Mouse (Mus musculus) forebrain, embryonic 11.5 days (tissue): Measurements from ENCODE around the gene Cdca8. TPM values are rescaled to one million over a fixed set of nuclear protein-coding genes. Genes with fewer than 3 reads are reported as not detected.

Experiments
- ATAC-seq: fragments of 200-750 bp; cut with Nextera tagmentation; replicated peaks from 2 replicates; pipeline ENCODE4 v1.8.0; 2017; ENCODE audit warnings: moderate TSS enrichment; ENCODE audit not compliant: low FRiP score
- DNase-seq: peaks from one replicate; pipeline ENCODE4 v3.0.0-alpha.2; 2017; ENCODE audit warnings: low spot score
- H3K27ac ChIP-seq: fragments of 300-500 bp; sonication (generic); 2 replicates; pipeline ENCODE4 v1.5.1; 2014; ENCODE audit warnings: low read depth, low read length
- H3K27me3 ChIP-seq: fragments of 300-500 bp; sonication (generic); 2 replicates; pipeline ENCODE4 v1.6.1; 2014; ENCODE audit warnings: mild to moderate bottlenecking, low read length, mixed read lengths; ENCODE audit not compliant: control insufficient read depth, insufficient read depth
- H3K36me3 ChIP-seq: fragments of 300-500 bp; sonication (generic); 2 replicates; pipeline ENCODE4 v1.6.1; 2014; ENCODE audit warnings: mild to moderate bottlenecking, low read length, moderate library complexity, mixed read lengths; ENCODE audit not compliant: control insufficient read depth, insufficient read depth
- H3K4me1 ChIP-seq: fragments of 300-500 bp; sonication (generic); replicated peaks from 2 replicates; pipeline ENCODE4 v1.6.1; 2014; ENCODE audit warnings: low read length, mixed read lengths; ENCODE audit not compliant: control insufficient read depth, insufficient read depth
- H3K4me2 ChIP-seq: fragments of 300-500 bp; sonication (generic); 2 replicates; pipeline ENCODE4 v1.6.1; 2014; ENCODE audit warnings: low read depth, mild to moderate bottlenecking, low read length, moderate library complexity, mixed read lengths; ENCODE audit not compliant: severe bottlenecking
- H3K4me3 ChIP-seq: fragments of 300-500 bp; sonication (generic); 2 replicates; pipeline ENCODE4 v1.5.1; 2014; ENCODE audit warnings: low read depth, low read length
- H3K9ac ChIP-seq: fragments of 300-500 bp; sonication (generic); 2 replicates; pipeline ENCODE4 v1.6.1; 2014; ENCODE audit warnings: low read length
- H3K9me3 ChIP-seq: fragments of 300-500 bp; sonication (generic); 2 replicates; pipeline ENCODE4 v1.6.1; 2016; ENCODE audit warnings: low read length, mixed read lengths; ENCODE audit not compliant: control insufficient read depth
- WGBS: fragments of 180-500 bp; shearing (Covaris S2); extraction: QIAGEN DNeasy Blood & Tissue Kit; methylation state at CpG from one replicate; pipeline ENCODE4 v1.1.7; 2014; 5-methylcytosine and 5-hydroxymethylcytosine counted together
- polyA plus RNA-seq: library from polyadenylated mRNA; unstranded; fragments of >200 nt; fragmentation: Nextera tagmentation; extraction: Ambion mirVana; gene quantifications from 2 replicates; pipeline ENCODE4 v1.2.1, GENCODE M21; 2014

The Cdca8 gene
- polyA plus RNA-seq, 1 experiment from 2014 or later: 284 TPM

DNA sequence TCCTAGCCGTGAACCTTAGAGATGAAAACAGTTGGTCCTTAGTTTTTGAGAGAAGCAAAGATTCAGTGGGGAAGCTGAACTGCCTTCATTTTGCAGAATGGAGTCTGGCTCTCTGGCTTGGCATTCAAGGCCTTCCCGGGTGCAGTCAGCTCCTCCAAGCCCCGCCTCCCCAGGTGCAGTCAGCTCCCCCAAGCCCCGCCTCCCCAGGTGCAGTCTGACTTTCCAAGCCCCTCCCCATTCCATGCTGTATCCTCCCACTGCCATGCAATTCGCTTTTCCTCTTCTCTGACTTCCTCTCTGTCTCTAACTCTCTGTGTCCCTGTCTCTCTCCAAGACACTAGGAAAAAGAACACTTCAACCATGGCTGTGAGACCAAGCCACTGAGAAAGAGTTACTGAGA lies 39.1 kb upstream of the Cdca8 start:
- H3K4me2 ChIP-seq: no peak overlapping the region
- H3K9ac ChIP-seq: no peak overlapping the region
- peaks cover 6% of the 10 kb centered on the region; the same call in 1 of the 2 replicates for H3K4me1 ChIP-seq
- ATAC-seq: no peak
- H3K36me3 ChIP-seq: no peaks in the 10 kb centered on the region
- H3K4me3 ChIP-seq: no peak overlapping the region
- no peak for DNase-seq
- no peak overlapping the region for H3K27ac ChIP-seq
- 38% methylated on average over 5 of the region's 5 CpGs for WGBS
- no peaks in the 10 kb centered on the region for H3K9me3 ChIP-seq
- peaks cover 2% of the 10 kb centered on the region; the same call in 1 of the 2 replicates for H3K27me3 ChIP-seq

DNA sequence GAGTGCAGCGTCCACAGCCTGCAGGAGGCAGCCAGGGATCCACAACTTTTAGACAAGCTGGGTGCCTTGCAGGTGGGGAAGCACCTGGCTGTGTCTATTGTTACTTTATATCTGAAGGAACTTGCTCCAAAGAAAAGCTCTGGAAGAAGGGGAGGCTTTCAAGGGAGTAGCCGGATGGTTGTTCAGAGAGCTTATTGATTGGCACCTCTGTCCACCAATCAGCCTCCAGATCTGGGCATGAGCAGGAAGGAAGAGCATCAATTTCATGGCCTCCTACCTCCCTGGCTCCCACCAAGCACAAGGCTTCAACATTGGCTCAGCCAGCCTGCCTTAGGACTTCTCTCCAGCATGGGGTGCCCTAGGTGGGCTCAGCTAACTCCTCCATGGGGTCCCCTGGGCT lies 34.2 kb upstream of the Cdca8 start:
- no peak for DNase-seq
- 81% methylated on average over 2 of the region's 2 CpGs for WGBS
- H3K9me3 ChIP-seq: no peaks in the 10 kb centered on the region
- H3K4me1 ChIP-seq: peaks cover 10% of the 10 kb centered on the region
- no peak overlapping the region for H3K9ac ChIP-seq
- H3K4me3 ChIP-seq: no peak overlapping the region
- no peak for ATAC-seq
- H3K4me2 ChIP-seq: no peak overlapping the region
- H3K27me3 ChIP-seq: no peaks in the 10 kb centered on the region
- H3K36me3 ChIP-seq: no peaks in the 10 kb centered on the region
- no peak overlapping the region for H3K27ac ChIP-seq

- Histone ChIP-seq H3K9ac (no peak overlapping the region), H3K4me2 (no peak overlapping the region), H3K27me3 (no peaks in the 10 kb centered on the region), H3K27ac (no peak overlapping the region), H3K4me1 (peaks cover 11% of the 10 kb centered on the region), H3K36me3 (no peaks in the 10 kb centered on the region), H3K4me3 (no peak overlapping the region), H3K9me3 (no peaks in the 10 kb centered on the region)
- DNase-seq (peak; percentile 50), ATAC-seq (no peak)
- 65% methylated on average over 9 of the region's 9 CpGs for WGBS
Measured at GRCm38 (mm10) chr4:124972316-124972715, 33.2 kb upstream of the Cdca8 start.

DNA sequence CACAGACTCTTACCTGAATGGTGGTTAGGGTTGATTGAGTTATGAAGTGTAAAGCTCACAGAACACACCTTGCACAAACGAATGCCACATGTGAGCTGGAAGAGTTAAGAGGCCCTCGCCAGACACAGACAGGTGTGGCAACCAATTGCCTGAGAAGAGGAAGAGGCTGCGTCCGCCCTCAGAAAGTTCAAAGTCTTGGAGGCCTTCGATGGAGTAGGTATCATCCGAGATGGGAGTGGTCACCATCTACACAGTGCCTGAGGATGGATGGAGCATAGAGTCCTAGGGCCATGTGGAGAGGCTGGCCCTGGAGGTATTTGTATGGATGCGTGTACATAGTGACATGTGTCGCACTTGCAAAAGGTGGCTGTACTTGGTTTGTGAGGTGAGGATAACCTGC lies 32.0 kb upstream of the Cdca8 start:
- no peak overlapping the region for H3K9ac ChIP-seq
- H3K36me3 ChIP-seq: no peaks in the 10 kb centered on the region
- no peak overlapping the region for H3K27ac ChIP-seq
- H3K27me3 ChIP-seq: no peaks in the 10 kb centered on the region
- 83% methylated on average over 8 of the region's 8 CpGs for WGBS
- H3K4me2 ChIP-seq: no peak overlapping the region
- ATAC-seq (no peak), DNase-seq (no peak)
- no peaks in the 10 kb centered on the region for H3K9me3 ChIP-seq
- H3K4me3 ChIP-seq: no peak overlapping the region
- H3K4me1 ChIP-seq: peaks cover 11% of the 10 kb centered on the region

- DNase-seq: peak; percentile 48
Measured at GRCm38 (mm10) chr4:124970677-124971076, 31.6 kb upstream of the Cdca8 start.

GRCm38 (mm10) chr4:124970194-124970593 lies 31.1 kb upstream of the Cdca8 start:
- H3K36me3 ChIP-seq: no peaks in the 10 kb centered on the region
- 74% methylated on average over 11 of the region's 11 CpGs for WGBS
- no peaks in the 10 kb centered on the region for H3K27me3 ChIP-seq
- no peak overlapping the region for H3K9ac ChIP-seq
- no peak for ATAC-seq
- peak; percentile 39 for DNase-seq
- no peak overlapping the region for H3K4me2 ChIP-seq
- no peak overlapping the region for H3K27ac ChIP-seq
- peaks cover 15% of the 10 kb centered on the region for H3K4me1 ChIP-seq
- H3K9me3 ChIP-seq: no peaks in the 10 kb centered on the region
- H3K4me3 ChIP-seq: no peak overlapping the region

More at GRCm38 (mm10) chr4:124970677-124971076, 31.6 kb upstream of the Cdca8 start:
- H3K36me3 ChIP-seq: no peaks in the 10 kb centered on the region
- H3K9me3 ChIP-seq: no peaks in the 10 kb centered on the region
- no peak overlapping the region for H3K9ac ChIP-seq
- H3K4me1 ChIP-seq: peaks cover 11% of the 10 kb centered on the region
- no peaks in the 10 kb centered on the region for H3K27me3 ChIP-seq
- H3K4me3 ChIP-seq: no peak overlapping the region
- WGBS: 36% methylated on average over 5 of the region's 5 CpGs
- no peak overlapping the region for H3K4me2 ChIP-seq
- no peak overlapping the region for H3K27ac ChIP-seq
- no peak for ATAC-seq

DNA sequence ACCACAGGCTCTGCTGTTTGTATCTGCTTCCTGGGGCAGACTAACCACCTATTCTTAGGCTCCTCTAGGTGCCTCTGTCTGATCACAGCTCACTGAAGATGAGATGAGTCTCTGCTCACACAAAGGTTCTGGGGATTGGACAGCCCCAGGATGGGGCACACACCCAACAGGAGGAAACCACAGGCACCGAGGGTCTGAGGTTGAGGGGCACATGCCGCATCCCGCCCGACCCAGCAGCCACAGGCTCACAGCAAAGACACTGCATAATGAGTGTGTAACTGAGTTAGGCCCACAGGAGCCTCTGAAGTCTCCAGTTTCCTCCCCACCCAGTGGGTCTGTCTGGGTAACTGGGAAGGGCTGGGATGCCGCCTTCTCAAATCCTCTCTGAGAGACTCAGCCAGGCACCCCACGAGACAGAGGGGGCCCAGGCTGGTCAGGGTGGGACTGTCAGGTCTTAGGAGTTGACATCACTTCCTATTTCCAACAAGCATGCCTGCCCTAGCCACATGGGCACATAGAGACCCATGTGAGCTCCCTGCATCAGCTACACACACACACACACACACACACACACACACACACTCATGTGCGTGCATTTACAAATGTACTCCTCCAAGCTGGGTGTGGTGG lies 30.2 kb upstream of the Cdca8 start:
- no peaks in the 10 kb centered on the region for H3K27me3 ChIP-seq
- H3K4me3 ChIP-seq: no peak overlapping the region
- DNase-seq (peak; percentile 40), ATAC-seq (no peak)
- H3K4me1 ChIP-seq: peaks cover 18% of the 10 kb centered on the region
- WGBS: 74% methylated on average over 7 of the region's 7 CpGs
- H3K27ac ChIP-seq: peak overlapping the region; percentile 53
- no peak overlapping the region for H3K4me2 ChIP-seq
- no peaks in the 10 kb centered on the region for H3K36me3 ChIP-seq
- H3K9me3 ChIP-seq: no peaks in the 10 kb centered on the region
- H3K9ac ChIP-seq: no peak overlapping the region

DNA sequence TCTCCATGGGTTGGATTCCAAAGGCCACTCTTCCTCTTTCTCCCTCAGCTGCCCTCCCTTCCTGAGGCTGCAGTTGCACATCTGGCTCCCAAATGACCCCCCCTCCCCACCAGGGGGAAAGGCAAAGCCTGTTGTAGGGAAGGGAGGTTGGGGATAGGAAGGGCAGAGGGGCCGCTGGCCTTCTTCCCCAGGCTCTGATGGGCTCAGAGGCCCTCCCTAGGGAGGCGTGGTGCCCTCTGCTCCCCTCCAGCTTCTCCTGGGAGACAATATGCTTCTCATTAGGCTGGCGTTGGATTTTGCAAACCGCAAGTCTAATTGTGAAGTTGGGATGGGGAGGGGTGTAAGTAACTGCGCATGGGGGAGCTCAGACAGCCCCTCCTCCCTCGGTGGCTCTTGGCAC lies 29.6 kb upstream of the Cdca8 start:
- Histone ChIP-seq H3K27me3 (no peaks in the 10 kb centered on the region), H3K4me2 (no peak overlapping the region), H3K9ac (no peak overlapping the region; the same call in 1 of the 2 replicates), H3K4me1 (peaks cover 18% of the 10 kb centered on the region), H3K9me3 (no peaks in the 10 kb centered on the region), H3K4me3 (no peak overlapping the region), H3K36me3 (no peaks in the 10 kb centered on the region), H3K27ac (peak overlapping the region; percentile 53)
- WGBS: 47% methylated on average over 6 of the region's 6 CpGs
- ATAC-seq: no peak
- DNase-seq: no peak

- Histone ChIP-seq H3K4me2 (no peak overlapping the region), H3K9ac (no peak overlapping the region; the same call in 1 of the 2 replicates), H3K27me3 (no peaks in the 10 kb centered on the region), H3K4me3 (no peak overlapping the region), H3K4me1 (peaks cover 17% of the 10 kb centered on the region), H3K27ac (peak overlapping the region; percentile 76), H3K36me3 (no peaks in the 10 kb centered on the region), H3K9me3 (no peaks in the 10 kb centered on the region)
- DNase-seq (peak; percentile 82), ATAC-seq (peak; percentile 88)
- WGBS: 6% methylated on average over 8 of the region's 8 CpGs
Measured at GRCm38 (mm10) chr4:124964912-124965599, 25.9 kb upstream of the Cdca8 start.
